Mouse (Mus musculus) splenic B cell, adult 2 months (primary cell): Measurements from ENCODE around the gene Gsap.

Experiments used
- DNase-seq: peaks from one replicate; pipeline ENCODE4 v3.0.0-alpha.2; 2011; ENCODE audit warnings: low read depth, low spot score
- H3K27me3 ChIP-seq: 2 replicates; pipeline ENCODE4 v1.6.1; 2012; ENCODE audit warnings: mild to moderate bottlenecking, low read length, moderate library complexity, mixed read lengths; ENCODE audit not compliant: control insufficient read depth, poor library complexity, insufficient read depth, severe bottlenecking
- H3K36me3 ChIP-seq: 2 replicates; pipeline ENCODE4 v1.6.1; 2012; ENCODE audit warnings: mild to moderate bottlenecking, low read length, moderate library complexity, mixed read lengths; ENCODE audit not compliant: control insufficient read depth, poor library complexity, insufficient read depth, severe bottlenecking

The Gsap gene

DNA sequence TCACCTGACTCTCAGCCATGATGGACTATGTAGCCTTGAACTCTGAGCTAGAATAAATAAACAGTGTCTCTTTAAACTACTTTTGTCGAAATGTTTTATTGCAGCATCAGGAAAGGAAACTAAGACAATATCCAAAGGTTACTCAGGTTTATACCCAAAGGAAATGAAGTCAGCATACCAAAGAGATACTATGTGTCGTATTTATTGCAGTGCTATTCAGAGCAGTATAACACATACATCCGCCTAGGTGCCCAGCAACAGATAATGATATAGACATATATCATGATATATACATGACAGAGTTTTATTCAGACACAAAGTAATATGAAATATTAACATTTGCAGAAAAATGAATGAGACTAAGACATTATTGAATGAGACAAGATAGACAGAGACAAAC is 177.3 kb downstream of the Gsap start:
- Histone ChIP-seq H3K27me3 (no peaks in the 10 kb centered on the region), H3K36me3 (no peaks in the 10 kb centered on the region)
- no peak for DNase-seq
